Mouse (Mus musculus): ENCODE data around the gene Rnf43.

The Rnf43 gene

DNA sequence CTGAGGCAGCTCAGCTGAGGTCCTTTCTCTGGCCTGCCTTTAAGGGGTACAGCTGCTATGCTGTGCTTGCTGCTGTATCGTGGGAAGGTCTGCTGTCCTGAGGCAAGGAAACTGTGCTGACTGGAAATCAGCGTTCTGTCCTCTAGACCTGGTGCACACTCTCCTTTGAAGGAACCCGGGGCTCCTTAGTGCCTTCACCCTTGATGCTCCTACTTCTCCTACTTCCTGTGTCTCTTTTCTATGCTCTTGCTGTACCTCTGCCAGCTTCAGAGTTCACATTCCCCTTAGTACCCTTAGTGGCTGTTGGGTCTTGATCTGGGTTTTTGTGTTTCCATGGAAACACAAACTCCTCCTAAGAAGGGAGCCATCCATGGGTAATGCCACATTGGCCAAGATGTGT is 81.2 kb downstream of the Rnf43 start:
- in situ Hi-C loops (cut with MboI, MseI) = loop anchor here (25.0 kb wide), 1 partner anchor 1156 kb away; no protein-coding TSS in a partner anchor

DNA sequence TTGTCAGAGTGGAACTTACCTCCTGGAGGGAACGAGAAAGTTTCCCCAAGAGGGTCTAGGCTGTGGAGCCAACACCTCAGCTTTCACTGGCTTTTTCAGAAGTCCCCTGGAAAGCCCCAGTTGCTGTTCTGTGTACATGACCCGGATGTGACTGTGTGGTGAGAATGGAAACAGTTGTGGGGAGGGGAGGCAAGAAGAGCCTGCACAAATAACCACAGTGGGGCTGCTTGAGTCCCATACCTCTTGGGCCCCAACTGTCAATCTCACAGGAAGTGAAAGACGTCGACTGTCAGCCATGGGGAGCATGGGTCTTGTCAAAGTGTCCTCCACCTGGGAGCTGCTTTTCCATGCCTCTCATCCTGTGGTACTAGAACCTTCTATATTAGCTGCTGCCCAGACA is 82.4 kb downstream of the Rnf43 start:
- in situ Hi-C loops (cut with MboI, MseI) = loop anchor here (25.0 kb wide), 1 partner anchor 1158 kb away; no protein-coding TSS in a partner anchor

DNA sequence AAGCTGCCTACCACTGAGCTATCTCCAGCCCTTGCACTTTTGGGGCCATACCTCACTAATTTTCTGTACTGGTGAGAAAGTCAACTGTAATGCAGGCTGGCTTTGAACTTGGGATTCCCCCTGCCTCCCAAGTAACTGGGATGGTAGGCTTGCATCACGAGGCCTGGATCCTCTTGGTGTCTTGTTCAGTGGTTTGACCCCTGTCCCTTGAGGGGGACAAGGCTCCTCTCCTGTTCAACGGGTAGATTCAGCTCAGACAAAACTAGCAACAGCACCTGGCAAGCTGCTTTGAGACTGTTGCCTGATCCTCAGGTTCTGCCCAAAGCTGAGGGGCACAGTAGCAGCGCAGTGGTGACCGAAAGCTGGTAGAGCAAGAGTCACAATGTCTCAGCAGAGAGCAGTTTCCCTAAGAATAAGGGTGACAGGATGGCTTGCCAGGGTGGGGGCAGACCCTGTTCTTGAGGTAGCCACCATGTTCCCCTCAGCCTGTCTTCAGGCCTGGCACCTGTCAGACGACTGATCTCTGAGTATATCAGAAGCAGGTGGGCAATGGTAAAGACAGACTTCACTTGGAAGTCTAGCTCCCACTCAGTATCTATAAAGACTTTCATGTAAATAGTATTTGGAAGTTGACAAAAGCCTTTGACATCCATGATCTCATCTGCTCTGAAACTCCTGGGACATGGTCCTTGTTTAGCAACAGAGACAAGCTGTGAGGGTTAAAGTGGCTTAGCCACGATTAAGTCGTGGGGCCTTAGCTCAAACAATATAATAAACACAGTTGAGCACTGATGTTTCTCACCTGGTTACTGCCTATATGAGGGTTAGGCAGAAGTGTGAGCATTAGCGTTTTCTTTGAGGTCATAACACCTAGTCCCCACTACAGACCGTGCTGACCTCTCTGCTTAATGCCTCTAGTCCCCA is 83.4 kb downstream of the Rnf43 start:
- in situ Hi-C loops (cut with MboI, MseI) = loop anchor here (25.0 kb wide), 1 partner anchor 1159 kb away; no protein-coding TSS in a partner anchor

GRCm38 (mm10) chr11:87747312-87747711 is 84.8 kb downstream of the Rnf43 start:
- in situ Hi-C loops (cut with MboI, MseI) = loop anchor here (25.0 kb wide), 1 partner anchor 1160 kb away; no protein-coding TSS in a partner anchor

DNA sequence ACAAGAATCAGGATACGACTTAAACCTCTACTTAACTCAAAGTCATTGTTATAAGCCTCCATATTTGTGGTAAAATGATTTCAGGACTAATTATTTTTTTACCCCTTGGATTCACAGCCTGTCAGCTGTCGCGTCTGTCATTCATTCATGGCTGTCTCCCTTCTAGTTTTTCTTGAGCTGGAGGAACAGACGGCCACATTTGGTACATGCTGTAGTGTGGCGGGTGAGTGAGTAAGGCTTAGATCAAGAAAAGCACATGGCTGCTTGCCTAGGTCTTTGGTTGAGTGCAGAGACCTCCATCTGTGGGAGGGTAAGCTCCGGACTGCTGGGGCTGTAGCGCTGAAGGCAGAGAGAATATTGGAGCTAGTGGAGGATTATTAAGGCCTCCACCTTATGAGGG is 85.2 kb downstream of the Rnf43 start:
- in situ Hi-C loops (cut with MboI, MseI) = loop anchor here (25.0 kb wide), 1 partner anchor 1160 kb away; no protein-coding TSS in a partner anchor

DNA sequence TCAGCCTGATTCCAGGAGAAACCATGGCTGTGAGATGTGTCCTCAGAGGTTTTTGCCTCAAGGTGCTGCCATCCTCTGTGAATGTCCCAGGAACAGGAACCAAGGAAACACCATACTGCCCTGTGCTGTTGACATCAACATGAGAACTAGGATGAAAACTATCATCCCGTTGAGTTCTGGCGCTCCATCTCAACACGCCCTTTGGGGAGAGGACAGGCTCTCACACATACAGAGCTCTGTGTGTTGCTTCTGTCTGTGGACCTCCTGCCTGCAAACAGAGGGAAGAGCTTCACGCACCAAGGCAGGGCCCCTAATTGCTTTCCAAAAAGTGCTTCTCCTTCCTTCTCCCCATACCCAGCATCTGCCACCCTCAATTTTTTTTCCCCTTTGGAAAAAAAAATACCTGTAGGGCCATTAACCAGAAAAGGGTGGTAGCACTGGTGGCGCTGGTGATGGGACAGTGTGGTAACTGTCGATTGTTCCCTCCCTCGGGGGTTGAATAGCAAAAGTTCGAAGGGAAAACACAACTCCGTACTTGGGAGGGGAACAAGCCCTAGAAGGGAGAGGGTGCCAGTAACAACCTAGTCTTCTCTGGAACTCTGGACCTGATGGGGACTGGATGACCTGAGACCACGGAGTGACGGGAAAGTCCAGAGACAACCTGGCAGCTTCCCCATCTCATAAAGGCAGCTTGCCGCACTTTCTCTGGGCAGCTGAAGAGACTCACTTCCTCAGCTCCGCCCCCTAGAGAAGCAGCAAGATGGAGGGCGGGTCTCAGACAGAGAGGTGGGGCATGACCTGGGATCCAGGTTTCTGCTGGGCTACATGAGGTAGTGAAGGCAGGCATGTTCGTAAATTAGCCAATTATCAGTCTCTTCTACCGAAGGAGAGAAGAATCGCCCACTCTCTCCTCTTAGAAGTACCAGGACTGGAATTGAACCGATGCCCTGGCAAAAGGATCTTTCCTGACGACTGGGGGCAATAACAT is 85.9 kb downstream of the Rnf43 start:
- in situ Hi-C loops (cut with MboI, MseI) = loop anchor here (25.0 kb wide), 1 partner anchor 1161 kb away; no protein-coding TSS in a partner anchor

- in situ Hi-C loops (cut with MboI, MseI) = loop anchor here (5.0 to 25.0 kb wide), 3 partner anchors 637 to 1162 kb away; no protein-coding TSS in a partner anchor
These were observed 86.9 kb downstream of the Rnf43 start for GRCm38 (mm10) chr11:87749192-87750042.

DNA sequence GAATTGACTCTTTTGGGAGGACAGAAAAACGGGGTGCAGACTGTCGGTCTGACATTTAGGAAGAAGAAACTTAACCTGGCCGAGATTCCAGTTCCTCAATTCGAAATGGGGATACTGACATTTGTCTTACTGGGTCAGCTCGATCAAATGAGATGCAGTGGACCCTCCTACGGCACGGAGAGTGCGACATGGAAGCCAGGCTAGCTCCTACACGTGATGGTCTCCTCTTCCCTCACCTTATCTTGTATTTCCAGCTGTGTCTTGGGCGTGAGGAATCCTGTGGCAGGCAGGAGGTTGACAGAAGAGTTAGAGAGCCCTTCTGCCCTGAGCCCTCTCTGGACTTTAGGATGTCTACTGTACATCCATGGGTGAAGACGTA is 87.5 kb downstream of the Rnf43 start:
- in situ Hi-C loops (cut with MboI, MseI) = loop anchor here (5.0 to 10.0 kb wide), 2 partner anchors 638 to 935 kb away; no protein-coding TSS in a partner anchor

GRCm38 (mm10) chr11:87750521-87750920 is 88.0 kb downstream of the Rnf43 start:
- in situ Hi-C loops (cut with MboI, MseI) = loop anchor here (5.0 to 10.0 kb wide), 2 partner anchors 638 to 936 kb away; no protein-coding TSS in a partner anchor

DNA sequence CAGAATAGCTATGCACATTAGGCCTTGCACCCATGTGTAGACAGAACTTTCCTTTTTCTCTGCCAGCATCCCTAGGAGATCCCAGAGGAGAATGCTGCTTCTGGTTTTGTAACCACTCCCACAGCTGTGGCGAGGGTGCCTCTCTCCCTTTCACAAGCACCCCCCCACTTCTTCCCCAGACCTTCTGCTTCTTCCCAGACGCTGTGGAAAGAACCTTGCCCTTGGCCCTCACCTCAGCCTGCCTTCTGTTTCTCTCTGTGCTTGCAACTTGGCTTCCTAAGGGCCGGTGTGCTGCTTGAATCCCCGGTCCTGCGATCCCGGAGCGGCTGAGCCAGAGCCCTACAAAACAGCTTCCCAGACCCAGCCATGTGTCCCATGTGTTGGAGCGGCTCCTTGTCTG is 88.5 kb downstream of the Rnf43 start:
- in situ Hi-C loops (cut with MboI, MseI) = loop anchor here (5.0 to 10.0 kb wide), 2 partner anchors 639 to 936 kb away; no protein-coding TSS in a partner anchor

GRCm38 (mm10) chr11:87751491-87751966 is 89.0 kb downstream of the Rnf43 start:
- in situ Hi-C loops (cut with MboI, MseI) = loop anchor here (5.0 to 10.0 kb wide), 2 partner anchors 639 to 937 kb away; no protein-coding TSS in a partner anchor

DNA sequence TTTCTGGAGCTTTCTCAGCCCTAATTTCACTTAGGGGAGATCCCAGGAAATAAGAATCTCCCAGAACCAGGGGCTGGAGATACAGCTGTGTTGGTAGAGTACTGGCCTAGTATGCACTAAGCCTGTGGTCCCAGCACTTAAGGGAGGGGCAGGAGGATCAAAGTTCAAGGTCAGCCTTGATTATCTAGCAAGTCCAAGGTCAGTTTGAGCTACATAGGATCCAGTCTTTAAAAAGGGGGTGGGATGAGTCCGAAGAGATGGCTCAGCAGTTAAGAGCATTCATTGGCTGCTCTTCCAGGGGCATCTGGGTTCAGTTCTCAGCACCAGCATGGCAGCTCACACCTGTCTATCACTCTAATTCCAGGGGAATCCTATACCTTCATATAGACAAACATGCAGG is 89.8 kb downstream of the Rnf43 start:
- in situ Hi-C loops (cut with MboI, MseI) = loop anchor here (5.0 to 10.0 kb wide), 2 partner anchors 640 to 938 kb away; no protein-coding TSS in a partner anchor

DNA sequence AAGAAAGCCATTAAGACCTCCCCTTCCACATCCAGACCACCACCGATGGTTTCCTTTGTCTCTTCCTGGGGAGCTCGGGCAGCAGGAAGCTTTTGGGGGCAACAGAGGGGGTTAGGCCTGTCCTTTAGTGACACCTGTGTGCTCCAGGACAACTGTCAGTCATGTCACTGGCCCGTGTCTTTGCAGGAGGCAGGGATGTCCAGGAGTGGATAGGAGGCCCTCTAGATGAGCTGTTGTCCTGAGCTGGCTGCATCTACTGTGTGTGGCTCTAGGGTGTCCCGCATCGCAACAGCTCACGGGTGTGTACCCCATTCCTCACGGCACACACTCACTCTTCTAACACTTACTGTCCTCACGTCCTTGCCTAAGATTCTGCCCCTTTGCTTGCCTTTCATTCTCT is 90.7 kb downstream of the Rnf43 start:
- in situ Hi-C loops (cut with MboI, MseI) = loop anchor here (5.0 to 10.0 kb wide), 2 partner anchors 641 to 938 kb away; no protein-coding TSS in a partner anchor

GRCm38 (mm10) chr11:87753891-87754501 is 91.5 kb downstream of the Rnf43 start:
- in situ Hi-C loops (cut with MboI, MseI) = loop anchor here (5.0 to 10.0 kb wide), 2 partner anchors 642 to 939 kb away; no protein-coding TSS in a partner anchor

GRCm38 (mm10) chr11:87754603-87755002 is 92.1 kb downstream of the Rnf43 start:
- in situ Hi-C loops (cut with MboI, MseI) = loop anchor here (5.0 to 10.0 kb wide), 2 partner anchors 642 to 940 kb away; no protein-coding TSS in a partner anchor

DNA sequence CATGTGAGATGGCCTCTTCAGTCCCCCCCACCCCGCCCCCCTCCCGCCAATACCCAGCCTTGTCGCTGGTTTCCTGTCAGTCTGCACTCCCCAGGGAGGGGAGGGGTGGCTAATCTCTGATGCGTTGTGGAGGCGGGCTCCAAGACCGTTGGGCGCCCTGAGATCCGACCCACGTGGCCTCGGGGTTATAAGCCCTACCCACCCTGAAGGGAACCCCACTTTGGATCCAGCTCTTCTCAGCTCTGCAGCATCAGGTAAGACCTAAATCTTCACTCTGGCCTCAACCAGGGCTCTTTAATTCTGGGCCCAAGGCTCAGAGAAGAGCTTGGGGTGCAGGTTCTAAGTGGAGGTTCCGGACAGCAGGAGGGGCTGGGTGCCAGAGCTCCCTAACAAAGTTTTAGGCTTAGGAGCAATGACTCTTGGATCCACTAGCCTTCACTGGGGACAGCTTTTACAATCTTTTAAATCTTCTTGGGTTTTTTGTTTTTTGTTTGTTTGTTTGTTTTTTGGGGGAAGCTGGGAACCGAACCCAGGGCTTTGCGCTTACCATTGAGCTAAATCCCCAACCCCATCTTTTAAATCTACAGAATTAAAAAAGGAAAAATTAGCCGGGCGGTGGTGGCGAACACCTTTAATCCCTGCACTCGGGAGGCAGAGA is 93.0 kb downstream of the Rnf43 start:
- in situ Hi-C loops (cut with MboI, MseI) = loop anchor here (10.0 kb wide), 1 partner anchor 941 kb away; no protein-coding TSS in a partner anchor

DNA sequence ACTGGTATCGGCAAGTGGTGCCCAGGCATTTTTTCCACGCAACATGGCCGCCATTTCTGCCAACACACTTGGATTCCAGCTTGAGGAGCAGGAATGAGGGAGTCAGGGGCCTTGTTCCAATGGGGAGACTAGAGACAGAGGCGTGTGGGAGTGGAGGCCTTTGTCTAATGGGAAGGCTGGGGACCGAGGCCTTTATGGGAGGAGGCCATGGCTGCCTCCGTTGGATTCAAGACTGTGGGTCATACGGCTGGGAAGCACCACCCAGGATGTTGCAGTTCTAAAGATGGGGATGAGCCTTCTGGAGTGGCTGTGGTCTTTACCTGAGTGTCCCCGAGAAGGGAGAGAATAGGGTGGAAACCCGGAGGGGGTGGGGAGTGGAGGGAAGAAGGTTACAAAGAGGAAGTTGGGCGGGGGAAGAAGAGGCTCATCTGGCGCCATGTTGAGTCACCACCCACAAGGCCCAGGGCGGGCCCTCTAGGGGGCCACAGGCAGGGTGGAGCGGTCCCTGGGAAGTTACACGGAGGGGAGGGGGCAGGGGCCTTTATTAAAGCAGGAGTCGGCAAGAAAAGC is 93.8 kb downstream of the Rnf43 start:
- in situ Hi-C loops (cut with MboI, MseI) = loop anchor here (10.0 kb wide), 1 partner anchor 942 kb away; no protein-coding TSS in a partner anchor
